Mouse (Mus musculus) cortical plate, adult 2 months (tissue): ENCODE measurements around the gene Bnip1.

ENCODE experiments used
- CTCF ChIP-seq: fragments of 200-500 bp; IDR thresholded peaks from 2 replicates; pipeline ENCODE4 v1.5.1; 2011; ENCODE audit warnings: mild to moderate bottlenecking, control low read depth, low read length; ENCODE audit not compliant: insufficient read depth; ENCODE audit errors: extremely low read depth
- POLR2A ChIP-seq: fragments of 200-500 bp; IDR thresholded peaks from 2 replicates; pipeline ENCODE4 v1.6.1; 2011; ENCODE audit warnings: mild to moderate bottlenecking, low read length, control low read depth; ENCODE audit not compliant: insufficient read depth; ENCODE audit errors: extremely low read depth

DNA sequence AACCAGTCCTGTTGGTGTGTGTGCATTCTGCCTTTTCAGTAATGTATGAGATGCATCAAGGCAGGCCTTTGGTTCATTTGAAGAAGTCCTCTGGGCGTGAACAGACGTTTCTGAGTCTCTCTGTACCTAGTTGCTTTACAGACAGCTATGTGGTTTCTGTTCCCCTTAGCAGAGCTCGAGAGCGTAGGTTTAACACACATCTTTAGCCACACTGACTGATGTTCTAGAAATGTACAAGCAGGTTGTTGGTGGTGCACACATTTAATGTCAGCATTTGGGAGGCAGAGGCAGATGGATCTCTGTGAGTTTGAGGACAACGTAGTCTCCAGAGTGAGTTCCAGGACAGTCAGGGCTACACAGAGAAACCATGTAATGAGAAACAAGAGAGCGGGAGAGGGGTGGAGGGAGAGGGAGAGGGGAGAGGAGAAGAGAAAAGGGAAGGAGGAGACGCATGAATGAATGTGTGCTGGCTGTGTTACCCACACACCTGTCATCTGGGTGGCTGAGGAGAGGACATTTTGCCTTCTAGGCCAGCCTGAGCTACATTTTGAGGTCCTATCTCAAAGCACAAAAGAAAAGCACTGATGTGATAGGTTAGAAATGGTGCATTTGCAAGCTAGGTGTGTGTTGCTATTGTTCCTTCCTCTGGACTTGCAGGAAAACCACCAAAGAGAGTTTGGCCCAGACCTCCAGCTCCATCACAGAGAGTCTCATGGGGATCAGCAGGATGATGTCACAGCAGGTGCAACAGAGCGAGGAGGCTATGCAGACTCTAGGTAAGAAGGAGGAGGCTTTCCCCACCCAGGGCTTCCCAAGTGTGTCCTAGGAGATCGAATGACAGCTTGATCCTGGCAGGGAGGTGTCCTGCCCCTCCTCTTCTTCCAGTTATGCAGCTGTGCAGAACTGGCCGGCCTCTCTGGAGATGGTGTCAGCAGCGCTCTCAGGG, 9.7 kb downstream of the Bnip1 start:
- no peak for TF ChIP-seq CTCF
- TF ChIP-seq POLR2A = no peak
